Mouse (Mus musculus) liver, adult 2 months (tissue): Measurements from ENCODE around the gene Ogfod2. TPM values are rescaled to one million over a fixed set of nuclear protein-coding genes. Genes with fewer than 3 reads are reported as not detected.

Experiments used
- DNase-seq: peaks from one replicate; pipeline ENCODE4 v3.0.0-alpha.2; 2011; ENCODE audit warnings: low read depth, low spot score; ENCODE audit errors: extremely low read depth
- H3K27ac ChIP-seq: fragments of 200-500 bp; replicated peaks from 2 replicates; pipeline ENCODE4 v1.5.1; 2012; ENCODE audit warnings: low read depth, mild to moderate bottlenecking, control low read depth, inconsistent platforms, low read length; ENCODE audit not compliant: insufficient read depth
- H3K27me3 ChIP-seq: fragments of 200-500 bp; 2 replicates; pipeline ENCODE4 v1.6.1; 2012; ENCODE audit warnings: mild to moderate bottlenecking, moderate library complexity, low read length, inconsistent platforms; ENCODE audit not compliant: control insufficient read depth, insufficient read depth
- H3K36me3 ChIP-seq: fragments of 200-500 bp; 2 replicates; pipeline ENCODE4 v1.6.1; 2012; ENCODE audit warnings: low read length, inconsistent platforms; ENCODE audit not compliant: control insufficient read depth, insufficient read depth
- H3K4me1 ChIP-seq: fragments of 200-500 bp; 2 replicates; pipeline ENCODE4 v1.6.1; 2011; ENCODE audit warnings: low read length; ENCODE audit not compliant: control insufficient read depth, insufficient read depth
- H3K4me3 ChIP-seq: fragments of 200-500 bp; 2 replicates; pipeline ENCODE4 v1.5.1; 2011; ENCODE audit warnings: low read depth, mild to moderate bottlenecking, control low read depth, low read length, moderate library complexity; ENCODE audit not compliant: insufficient read depth
- H3K79me2 ChIP-seq: fragments of 200-500 bp; 2 replicates; pipeline ENCODE4 v1.6.1; 2012; ENCODE audit warnings: inconsistent platforms, mild to moderate bottlenecking, low read length, moderate library complexity; ENCODE audit not compliant: control insufficient read depth, insufficient read depth
- H3K9ac ChIP-seq: fragments of 200-500 bp; 2 replicates; pipeline ENCODE4 v1.6.1; 2012; ENCODE audit warnings: low read depth, mild to moderate bottlenecking, control low read depth, inconsistent platforms, low read length
- CTCF ChIP-seq: fragments of 200-500 bp; IDR thresholded peaks from 2 replicates; pipeline ENCODE4 v1.5.1; 2011; ENCODE audit warnings: low read depth, low read length, control low read depth
- POLR2A ChIP-seq: fragments of 200-500 bp; IDR thresholded peaks from 2 replicates; pipeline ENCODE4 v1.6.1; 2011; ENCODE audit warnings: low read length, control low read depth; ENCODE audit not compliant: insufficient read depth; ENCODE audit errors: extremely low read depth
- WGBS: fragments of 180-500 bp; shearing (Covaris S2); methylation state at CpG from one replicate; pipeline ENCODE4 v1.1.7; 2018; 5-methylcytosine and 5-hydroxymethylcytosine counted together
- polyA plus RNA-seq: library from polyadenylated mRNA; depleted of rRNA; stranded (reverse); fragments of >200 nt; gene quantifications from 2 replicates; pipeline ENCODE4 v1.2.3, GENCODE M21; 2012
- total RNA-seq: library from RNA; depleted of rRNA; stranded (reverse); fragments of >200 nt; gene quantifications from 2 replicates; pipeline ENCODE4 v1.2.3, GENCODE M21; 2014

Ogfod2 gene
- total and polyA plus RNA-seq, 2 experiments, result 38.5 to 65.3 TPM

GRCm38 (mm10) chr5:124150895-124151294 lies 38.8 kb downstream of the Ogfod2 start:
- H3K36me3 ChIP-seq, result 0 out of 2 replicates have a peak, but pooled peaks cover 2% of the 10 kb centered on the region
- H3K9ac ChIP-seq, result no peak overlapping the region
- 0 out of 2 replicates have a peak, but pooled peaks cover 2% of the 10 kb centered on the region for H3K79me2 ChIP-seq
- 98% methylated on average over 7 of the region's 7 CpGs for WGBS
- no peak overlapping the region for H3K4me3 ChIP-seq
- no peaks in the 10 kb centered on the region for H3K27me3 ChIP-seq
- no peak for DNase-seq
- no peaks in the 10 kb centered on the region for H3K4me1 ChIP-seq
- H3K27ac ChIP-seq, result no peak overlapping the region
- TF ChIP-seq POLR2A (no peak), CTCF (no peak)

GRCm38 (mm10) chr5:124152734-124153133 lies 40.6 kb downstream of the Ogfod2 start:
- Histone ChIP-seq H3K79me2 (peaks cover 2% of the 10 kb centered on the region; the same call in 1 of the 2 replicates), H3K4me1 (no peaks in the 10 kb centered on the region), H3K27me3 (no peaks in the 10 kb centered on the region), H3K9ac (no peak overlapping the region), H3K27ac (no peak overlapping the region), H3K36me3 (0 out of 2 replicates have a peak, but pooled peaks cover 2% of the 10 kb centered on the region), H3K4me3 (no peak overlapping the region)
- TF ChIP-seq POLR2A (no peak), CTCF (no peak)
- WGBS, result 82% methylated on average over 4 of the region's 4 CpGs
- DNase-seq, result no peak

- H3K27me3 ChIP-seq, result no peaks in the 10 kb centered on the region
- 81% methylated on average over 5 of the region's 5 CpGs for WGBS
- H3K79me2 ChIP-seq, result peaks cover 4% of the 10 kb centered on the region; the same call in 1 of the 2 replicates
- no peaks in the 10 kb centered on the region for H3K4me1 ChIP-seq
- no peak overlapping the region for H3K4me3 ChIP-seq
- TF ChIP-seq POLR2A (no peak), CTCF (no peak)
- H3K9ac ChIP-seq, result no peak overlapping the region
- DNase-seq, result no peak
- H3K36me3 ChIP-seq, result 0 out of 2 replicates have a peak, but pooled peaks cover 2% of the 10 kb centered on the region
- no peak overlapping the region for H3K27ac ChIP-seq
Observed at GRCm38 (mm10) chr5:124155943-124156342, 43.8 kb downstream of the Ogfod2 start.

DNA sequence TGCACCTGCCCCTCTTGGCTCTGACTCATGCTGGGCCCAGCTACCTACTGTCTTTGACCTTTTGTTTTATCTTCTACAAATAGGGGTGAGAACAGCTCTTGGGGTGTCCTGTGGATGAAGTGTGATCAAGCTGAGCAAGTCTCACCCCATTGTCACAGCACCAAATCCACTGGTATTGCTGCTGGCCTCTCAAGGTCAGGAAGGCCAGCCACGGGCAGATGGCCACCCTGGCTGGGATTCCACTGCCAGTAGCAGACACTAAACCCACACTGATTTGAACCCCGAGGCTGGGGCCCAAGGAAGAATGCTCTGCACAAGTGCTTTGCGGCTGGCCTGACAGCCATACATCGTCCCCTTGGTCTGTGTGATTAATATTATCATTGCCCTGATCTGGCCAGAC lies 46.2 kb downstream of the Ogfod2 start:
- TF ChIP-seq CTCF (no peak), POLR2A (no peak)
- Histone ChIP-seq H3K27me3 (no peaks in the 10 kb centered on the region), H3K27ac (no peak overlapping the region), H3K79me2 (peaks cover 2% of the 10 kb centered on the region; the same call in 1 of the 2 replicates), H3K4me3 (no peak overlapping the region), H3K9ac (no peak overlapping the region), H3K4me1 (no peaks in the 10 kb centered on the region), H3K36me3 (no peaks in the 10 kb centered on the region)
- DNase-seq, result no peak
- WGBS, result 69% methylated on average over 4 of the region's 4 CpGs

GRCm38 (mm10) chr5:124159453-124159852 lies 47.4 kb downstream of the Ogfod2 start:
- H3K9ac ChIP-seq, result no peak overlapping the region
- no peaks in the 10 kb centered on the region for H3K36me3 ChIP-seq
- TF ChIP-seq CTCF, result no peak
- TF ChIP-seq POLR2A, result no peak
- H3K79me2 ChIP-seq, result peaks cover 2% of the 10 kb centered on the region; the same call in 1 of the 2 replicates
- H3K4me3 ChIP-seq, result no peak overlapping the region
- H3K27ac ChIP-seq, result no peak overlapping the region
- no peaks in the 10 kb centered on the region for H3K4me1 ChIP-seq
- no peaks in the 10 kb centered on the region for H3K27me3 ChIP-seq
- no peak for DNase-seq
- WGBS, result 81% methylated on average over 7 of the region's 7 CpGs

GRCm38 (mm10) chr5:124161831-124162230 lies 49.7 kb downstream of the Ogfod2 start:
- H3K27me3 ChIP-seq, result no peaks in the 10 kb centered on the region
- 56% methylated on average over 10 of the region's 10 CpGs for WGBS
- no peak for TF ChIP-seq POLR2A
- no peak for TF ChIP-seq CTCF
- no peaks in the 10 kb centered on the region for H3K36me3 ChIP-seq
- H3K4me1 ChIP-seq, result no peaks in the 10 kb centered on the region; the same call in 1 of the 2 replicates
- no peak overlapping the region for H3K4me3 ChIP-seq
- no peak overlapping the region for H3K27ac ChIP-seq
- DNase-seq, result no peak
- H3K79me2 ChIP-seq, result peaks cover 2% of the 10 kb centered on the region; the same call in 1 of the 2 replicates
- no peak overlapping the region for H3K9ac ChIP-seq
